Mouse (Mus musculus): ENCODE results near the gene Mllt6.

The Mllt6 gene

DNA sequence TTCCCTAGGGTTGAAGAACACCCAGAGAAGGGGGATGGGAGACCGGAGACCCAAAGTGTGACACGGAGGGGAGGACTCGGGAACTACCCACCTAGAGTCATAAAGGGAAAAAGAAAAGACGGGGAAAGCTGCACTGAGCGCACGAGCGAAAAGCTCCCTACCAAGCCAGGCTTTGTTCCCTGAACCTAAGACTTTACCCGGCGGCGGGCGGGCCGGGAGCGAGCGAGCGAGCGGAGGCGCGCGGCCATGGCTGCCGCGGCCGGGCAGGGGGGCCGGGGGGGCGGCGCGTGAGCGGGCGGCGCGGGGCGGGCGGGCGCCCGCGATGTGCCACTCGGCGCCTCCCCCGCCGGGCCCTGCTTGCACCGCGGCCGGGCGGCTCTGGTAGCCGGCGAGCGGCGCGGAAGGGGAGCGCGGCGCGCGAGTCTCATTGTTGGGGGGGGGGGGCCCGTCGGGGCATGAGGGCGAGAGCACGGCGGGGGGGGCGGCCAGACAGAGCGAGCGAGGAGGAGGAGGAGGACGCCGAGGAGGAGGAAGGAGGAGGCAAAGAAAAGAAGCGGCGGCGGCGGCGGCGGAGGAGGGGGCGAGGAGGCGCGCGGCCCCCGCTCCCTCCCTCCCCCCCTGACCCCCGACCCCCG lies at the start of gene Mllt6:
TSS of gene Mllt6 (plus strand) at position 522 of the 635 bp plus-strand sequence.
- in situ Hi-C loops (cut with MboI; ENCODE audit: low pct_unique_long_range_greater_than_20kb in 1 of 2, low sequenced_read_pairs in 2 of 2, unreplicated experiment in 1 of 2) = no loop called here

DNA sequence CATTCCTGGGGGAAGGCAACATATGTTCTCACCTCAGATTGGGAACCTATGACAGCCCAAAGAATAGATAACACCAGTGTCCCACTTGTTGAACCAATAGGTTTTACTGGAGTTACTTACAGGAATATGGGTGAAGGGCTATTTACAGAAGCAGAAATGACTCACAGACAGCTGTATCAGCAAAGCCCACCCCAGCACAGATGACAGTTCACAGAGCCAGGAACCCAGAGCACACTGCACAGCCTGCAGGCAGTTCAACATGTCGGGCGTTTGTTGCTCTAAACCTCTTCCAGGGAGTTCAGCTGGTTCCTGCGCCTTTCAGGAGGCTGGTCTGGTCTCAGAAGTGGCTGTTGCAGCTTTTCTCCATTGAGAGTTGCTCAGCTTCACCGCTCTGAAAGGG lies 47.9 kb upstream of the Mllt6 start:
- in situ Hi-C loops (cut with MboI; ENCODE audit: low pct_unique_long_range_greater_than_20kb in 1 of 2, low sequenced_read_pairs in 2 of 2, unreplicated experiment in 1 of 2) = no loop called here

- in situ Hi-C loops (cut with MboI; ENCODE audit: low pct_unique_long_range_greater_than_20kb in 1 of 2, low sequenced_read_pairs in 2 of 2, unreplicated experiment in 1 of 2) = no loop called here
Measured at GRCm38 (mm10) chr11:97618368-97618767, 44.8 kb upstream of the Mllt6 start.

- in situ Hi-C loops (cut with MboI; ENCODE audit: low pct_unique_long_range_greater_than_20kb in 1 of 2, low sequenced_read_pairs in 2 of 2, unreplicated experiment in 1 of 2) = no loop called here
Measured at GRCm38 (mm10) chr11:97619391-97619795, 43.8 kb upstream of the Mllt6 start.

- in situ Hi-C loops (cut with MboI; ENCODE audit: low pct_unique_long_range_greater_than_20kb in 1 of 2, low sequenced_read_pairs in 2 of 2, unreplicated experiment in 1 of 2) = loop anchor here in 1 of 2 experiments (5.0 kb wide), 1 partner anchor 135 kb away; no protein-coding TSS in a partner anchor
Measured at GRCm38 (mm10) chr11:97622440-97622839, 40.8 kb upstream of the Mllt6 start.

DNA sequence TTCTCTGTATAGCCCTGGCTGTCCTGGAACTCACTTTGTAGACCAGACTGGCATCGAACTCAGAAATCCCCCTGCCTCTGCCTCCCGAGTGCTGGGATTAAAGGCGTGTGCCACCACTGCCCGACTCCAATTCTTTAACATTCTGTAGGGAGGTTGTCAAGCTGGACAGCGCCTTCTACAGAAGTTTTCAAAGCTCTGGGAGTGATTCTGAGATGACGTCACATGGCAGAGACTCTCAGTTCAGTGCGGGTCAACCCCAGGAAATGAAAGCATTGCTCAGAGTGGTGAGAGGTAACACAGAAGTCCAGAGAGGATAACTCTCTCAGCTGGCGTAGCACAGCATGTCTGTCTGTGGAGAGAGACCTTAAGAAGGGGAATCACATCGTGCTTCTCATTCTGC lies 40.0 kb upstream of the Mllt6 start:
- in situ Hi-C loops (cut with MboI; ENCODE audit: low pct_unique_long_range_greater_than_20kb in 1 of 2, low sequenced_read_pairs in 2 of 2, unreplicated experiment in 1 of 2) = loop anchor here in 1 of 2 experiments (5.0 kb wide), 1 partner anchor 136 kb away; no protein-coding TSS in a partner anchor

DNA sequence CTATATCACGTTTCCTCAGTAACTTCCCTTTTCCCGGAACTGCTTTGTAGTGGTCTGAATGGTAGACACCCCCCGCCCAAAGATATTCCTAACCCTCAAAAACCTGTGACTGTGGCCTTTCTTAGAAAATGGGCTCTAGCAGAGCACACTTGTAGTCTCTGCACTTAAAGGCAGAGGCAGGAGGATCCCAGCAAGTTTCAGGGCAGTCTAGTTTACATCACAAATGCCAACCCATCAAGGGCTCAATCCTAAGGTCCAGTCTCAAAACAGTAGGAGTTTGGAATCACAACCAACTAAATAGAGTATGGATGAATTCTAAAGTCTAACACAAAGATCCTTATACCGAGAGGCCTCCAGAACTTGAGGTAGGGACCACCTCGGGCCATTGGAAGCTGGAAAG lies 37.7 kb upstream of the Mllt6 start:
- in situ Hi-C loops (cut with MboI; ENCODE audit: low pct_unique_long_range_greater_than_20kb in 1 of 2, low sequenced_read_pairs in 2 of 2, unreplicated experiment in 1 of 2) = no loop called here

GRCm38 (mm10) chr11:97626431-97626830 lies 36.8 kb upstream of the Mllt6 start:
- in situ Hi-C loops (cut with MboI; ENCODE audit: low pct_unique_long_range_greater_than_20kb in 1 of 2, low sequenced_read_pairs in 2 of 2, unreplicated experiment in 1 of 2) = no loop called here

DNA sequence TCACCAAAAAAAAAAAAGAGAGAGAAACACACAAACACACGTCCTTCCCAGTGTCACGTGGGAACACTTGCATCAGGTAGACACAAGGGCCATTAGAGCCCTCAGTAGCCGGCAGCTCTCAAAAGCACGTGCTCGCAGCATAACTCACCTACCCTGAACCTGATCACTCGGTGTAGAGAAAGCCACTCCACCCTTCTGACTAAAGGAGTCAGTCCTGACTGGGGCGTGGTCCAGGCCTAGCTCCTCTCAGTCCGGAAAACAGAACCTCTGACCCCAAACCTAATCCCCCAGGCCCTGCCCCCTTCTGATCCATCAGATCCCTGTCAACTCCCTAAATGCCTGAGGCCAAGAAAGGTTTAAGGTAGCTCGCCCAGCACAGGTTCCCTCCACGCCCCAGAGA lies 36.4 kb upstream of the Mllt6 start:
- in situ Hi-C loops (cut with MboI; ENCODE audit: low pct_unique_long_range_greater_than_20kb in 1 of 2, low sequenced_read_pairs in 2 of 2, unreplicated experiment in 1 of 2) = no loop called here

GRCm38 (mm10) chr11:97627556-97628302 lies 35.5 kb upstream of the Mllt6 start:
- in situ Hi-C loops (cut with MboI; ENCODE audit: low pct_unique_long_range_greater_than_20kb in 1 of 2, low sequenced_read_pairs in 2 of 2, unreplicated experiment in 1 of 2) = no loop called here

GRCm38 (mm10) chr11:97628303-97628567 lies 35.0 kb upstream of the Mllt6 start:
- in situ Hi-C loops (cut with MboI; ENCODE audit: low pct_unique_long_range_greater_than_20kb in 1 of 2, low sequenced_read_pairs in 2 of 2, unreplicated experiment in 1 of 2) = no loop called here

GRCm38 (mm10) chr11:97628568-97629518 lies 34.4 kb upstream of the Mllt6 start:
- in situ Hi-C loops (cut with MboI; ENCODE audit: low pct_unique_long_range_greater_than_20kb in 1 of 2, low sequenced_read_pairs in 2 of 2, unreplicated experiment in 1 of 2) = no loop called here

GRCm38 (mm10) chr11:97629576-97629975 lies 33.6 kb upstream of the Mllt6 start, which contains the start of gene Epop:
TSS of gene Epop (minus strand) at chr11:97629702.
- in situ Hi-C loops (cut with MboI; ENCODE audit: low pct_unique_long_range_greater_than_20kb in 1 of 2, low sequenced_read_pairs in 2 of 2, unreplicated experiment in 1 of 2) = no loop called here

- in situ Hi-C loops (cut with MboI; ENCODE audit: low pct_unique_long_range_greater_than_20kb in 1 of 2, low sequenced_read_pairs in 2 of 2, unreplicated experiment in 1 of 2) = loop anchor here in 1 of 2 experiments (5.0 kb wide), 1 partner anchor 66 kb away; no protein-coding TSS in a partner anchor
Measured at GRCm38 (mm10) chr11:97631046-97631445, 32.2 kb upstream of the Mllt6 start.

DNA sequence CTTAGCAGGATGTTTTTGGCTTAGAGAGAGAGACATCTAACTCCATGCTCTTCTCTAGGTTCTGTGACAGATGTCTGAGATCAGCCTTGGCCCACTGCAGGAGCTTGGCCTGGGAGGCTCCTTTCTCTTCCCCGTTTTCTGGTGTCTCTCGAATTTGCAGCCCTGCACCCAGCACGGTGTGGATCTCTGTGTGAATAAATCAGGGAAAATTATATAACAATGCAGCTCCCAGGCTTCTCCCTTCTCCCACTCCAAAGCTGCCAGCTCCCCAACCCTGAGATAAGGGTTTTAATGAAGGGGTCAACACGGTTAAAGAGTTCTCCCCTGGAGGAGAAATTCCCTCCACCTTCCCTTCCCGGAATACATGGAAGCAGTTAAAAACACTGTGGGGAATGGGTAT lies 31.7 kb upstream of the Mllt6 start:
- in situ Hi-C loops (cut with MboI; ENCODE audit: low pct_unique_long_range_greater_than_20kb in 1 of 2, low sequenced_read_pairs in 2 of 2, unreplicated experiment in 1 of 2) = loop anchor here in 1 of 2 experiments (5.0 kb wide), 1 partner anchor 66 kb away; no protein-coding TSS in a partner anchor

GRCm38 (mm10) chr11:97631938-97632337 lies 31.3 kb upstream of the Mllt6 start:
- in situ Hi-C loops (cut with MboI; ENCODE audit: low pct_unique_long_range_greater_than_20kb in 1 of 2, low sequenced_read_pairs in 2 of 2, unreplicated experiment in 1 of 2) = loop anchor here in 1 of 2 experiments (5.0 kb wide), 1 partner anchor 65 kb away; no protein-coding TSS in a partner anchor

DNA sequence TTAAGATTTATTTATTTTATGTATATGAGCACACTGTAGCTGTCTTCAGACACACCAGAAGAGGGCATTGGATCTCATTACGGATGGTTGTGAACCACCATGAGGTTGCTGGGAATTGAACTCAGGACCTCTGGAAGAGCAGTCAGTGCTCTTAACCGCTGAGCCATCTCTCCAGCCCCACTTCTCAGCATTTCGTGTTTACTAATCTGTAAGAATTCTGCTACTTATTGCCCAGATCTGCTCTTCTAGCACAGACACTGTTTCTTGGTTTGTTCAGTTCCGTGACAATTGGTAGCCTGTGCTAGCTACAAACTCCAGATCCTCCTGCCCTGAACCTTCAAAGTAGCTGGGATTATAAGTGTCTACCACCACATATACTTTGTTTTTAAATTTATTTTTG lies 30.8 kb upstream of the Mllt6 start:
- in situ Hi-C loops (cut with MboI; ENCODE audit: low pct_unique_long_range_greater_than_20kb in 1 of 2, low sequenced_read_pairs in 2 of 2, unreplicated experiment in 1 of 2) = loop anchor here in 1 of 2 experiments (5.0 kb wide), 1 partner anchor 65 kb away; no protein-coding TSS in a partner anchor

GRCm38 (mm10) chr11:97635468-97636019 lies 27.7 kb upstream of the Mllt6 start:
- in situ Hi-C loops (cut with MboI; ENCODE audit: low pct_unique_long_range_greater_than_20kb in 1 of 2, low sequenced_read_pairs in 2 of 2, unreplicated experiment in 1 of 2) = loop anchor here in 1 of 2 experiments (5.0 kb wide), 1 partner anchor 67 kb away; the partner anchor contains the start of genes Pcgf2 and Psmb3

Data from mouse embryonic stem cell (cell line).